Mouse (Mus musculus) heart, postnatal 14 days (tissue): ENCODE results near the gene Stpg1. TPM values are rescaled to one million over a fixed set of nuclear protein-coding genes. Genes with fewer than 3 reads are reported as not detected.

ENCODE experiments used
- microRNA-seq, 2 experiments: library from miRNA; unstranded; fragments of <30 nt; microRNA quantifications; one replicate each; pipeline ENCODE4 v1.2.0; 2021 to 2022
- total RNA-seq, 2 experiments: library from RNA; stranded (reverse); gene quantifications; 2 replicates each; pipeline ENCODE4 v1.2.3; 2021

Gene Stpg1
- total RNA-seq, 2 experiments from 2014 or later, result 0.39 TPM; not detected in 1

Small RNA genes within 50 kb of the gene (microRNA-seq; reads per million reads assigned to microRNA genes)
- gene Gm25317, result 0 reads per million in 2 experiments

Other genes starting within 250 kb of the Stpg1 start
- 100 to 1,000 TPM; 251 to 264 TPM for gene Clic4, start 222.0 kb upstream of the Stpg1 start, total RNA-seq
- 10 to 100 TPM; 74.7 to 82.1 TPM for gene Srrm1, start 141.5 kb upstream of the Stpg1 start, total RNA-seq
- gene Ncmap, start 96.6 kb upstream of the Stpg1 start, total RNA-seq, result under 1 TPM in 1 of 2 experiments, not detected in 1; 0.60 TPM
- 10 to 100 TPM; 11.2 to 14.4 TPM for gene Rcan3, start 60.9 kb upstream of the Stpg1 start, total RNA-seq
- 10 to 100 TPM; 29.3 to 34.0 TPM for gene Nipal3, start 248 bp downstream of the Stpg1 start, total RNA-seq
- not detected for gene Grhl3, start 78.8 kb downstream of the Stpg1 start, total RNA-seq
- gene Ifnlr1, start 191.5 kb downstream of the Stpg1 start, total RNA-seq, result 1 to 10 TPM; 2.5 to 2.9 TPM
- gene Il22ra1, start 233.4 kb downstream of the Stpg1 start, total RNA-seq, result under 1 TPM; 0.44 to 0.53 TPM